Mouse (Mus musculus) forebrain, embryonic 16.5 days (tissue): ENCODE results near the gene Colgalt1. TPM values are rescaled to one million over a fixed set of nuclear protein-coding genes. Genes with fewer than 3 reads are reported as not detected.
A peak's percentile ranks its signal among the peaks of the same experiment; 100 is the strongest.

Experiments
- ATAC-seq: fragments of 200-750 bp; cut with Nextera tagmentation; 2 replicates; pipeline ENCODE4 v1.8.0; 2017; ENCODE audit warnings: mild to moderate bottlenecking, moderate library complexity
- H3K27ac ChIP-seq: fragments of 300-500 bp; sonication (generic); 2 replicates; pipeline ENCODE4 v1.5.1; 2014; ENCODE audit warnings: low read length, control low read depth
- H3K27me3 ChIP-seq: fragments of 300-500 bp; sonication (generic); replicated peaks from 2 replicates; pipeline ENCODE4 v1.6.1; 2014; ENCODE audit warnings: low read length; ENCODE audit not compliant: control insufficient read depth, insufficient read depth
- H3K36me3 ChIP-seq: fragments of 300-500 bp; sonication (generic); 2 replicates; pipeline ENCODE4 v1.6.1; 2014; ENCODE audit not compliant: control insufficient read depth, insufficient read depth
- H3K4me1 ChIP-seq: fragments of 300-500 bp; sonication (generic); replicated peaks from 2 replicates; pipeline ENCODE4 v1.6.1; 2014; ENCODE audit warnings: low read length; ENCODE audit not compliant: control insufficient read depth, insufficient read depth
- H3K4me2 ChIP-seq: fragments of 300-500 bp; sonication (generic); 2 replicates; pipeline ENCODE4 v1.6.1; 2014; ENCODE audit warnings: mild to moderate bottlenecking, low read length, control low read depth
- H3K4me3 ChIP-seq: fragments of 300-500 bp; sonication (generic); replicated peaks from 2 replicates; pipeline ENCODE4 v1.5.1; 2014; ENCODE audit warnings: mild to moderate bottlenecking, low read length, control low read depth
- H3K9ac ChIP-seq: fragments of 300-500 bp; sonication (generic); replicated peaks from 2 replicates; pipeline ENCODE4 v1.6.1; 2014; ENCODE audit warnings: low read depth, low read length, control low read depth
- H3K9me3 ChIP-seq: fragments of 300-500 bp; sonication (generic); 2 replicates; pipeline ENCODE4 v1.6.1; 2016; ENCODE audit warnings: low read length; ENCODE audit not compliant: control insufficient read depth
- WGBS: fragments of 180-500 bp; shearing (Covaris S2); extraction: QIAGEN DNeasy Blood & Tissue Kit; methylation state at CpG from one replicate; pipeline ENCODE4 v1.1.7; 2014; 5-methylcytosine and 5-hydroxymethylcytosine counted together
- polyA plus RNA-seq: library from polyadenylated mRNA; unstranded; fragments of >200 nt; fragmentation: Nextera tagmentation; extraction: Ambion mirVana; gene quantifications from 2 replicates; pipeline ENCODE4 v1.2.1, GENCODE M21; 2015

Colgalt1 gene
- polyA plus RNA-seq, 1 experiment from 2014 or later: 63.6 TPM

GRCm38 (mm10) chr8:71579476-71579875 lies 31.3 kb upstream of the Colgalt1 start:
- H3K27me3 ChIP-seq: no peaks in the 10 kb centered on the region
- WGBS: 74% methylated on average over 14 of the region's 14 CpGs
- H3K9me3 ChIP-seq: no peaks in the 10 kb centered on the region
- no peak for ATAC-seq
- no peak overlapping the region for H3K4me2 ChIP-seq
- H3K4me3 ChIP-seq: no peak overlapping the region
- H3K27ac ChIP-seq: no peak overlapping the region
- peaks cover 2% of the 10 kb centered on the region for H3K36me3 ChIP-seq
- H3K4me1 ChIP-seq: peaks cover 11% of the 10 kb centered on the region; the same call in 1 of the 2 replicates
- no peak overlapping the region for H3K9ac ChIP-seq

- Histone ChIP-seq H3K9ac (no peak overlapping the region), H3K27ac (no peak overlapping the region), H3K4me1 (peaks cover 10% of the 10 kb centered on the region; the same call in 1 of the 2 replicates), H3K27me3 (no peaks in the 10 kb centered on the region), H3K9me3 (no peaks in the 10 kb centered on the region), H3K4me2 (no peak overlapping the region), H3K4me3 (no peak overlapping the region), H3K36me3 (peaks cover 5% of the 10 kb centered on the region)
- peak; percentile 18; the same call in 1 of the 2 replicates for ATAC-seq
- WGBS: 21% methylated on average over 9 of the region's 9 CpGs
These were observed 30.6 kb upstream of the Colgalt1 start for GRCm38 (mm10) chr8:71580201-71580600.

GRCm38 (mm10) chr8:71586891-71587290 lies 23.9 kb upstream of the Colgalt1 start:
- no peak overlapping the region for H3K4me2 ChIP-seq
- H3K9ac ChIP-seq: no peak overlapping the region
- no peak overlapping the region for H3K27ac ChIP-seq
- H3K27me3 ChIP-seq: no peaks in the 10 kb centered on the region
- H3K4me3 ChIP-seq: no peak overlapping the region
- peak; percentile 31; the same call in 1 of the 2 replicates for ATAC-seq
- H3K36me3 ChIP-seq: peaks cover 7% of the 10 kb centered on the region
- 70% methylated on average over 2 of the region's 2 CpGs for WGBS
- H3K9me3 ChIP-seq: no peaks in the 10 kb centered on the region
- H3K4me1 ChIP-seq: peaks cover 9% of the 10 kb centered on the region

GRCm38 (mm10) chr8:71588762-71589161 lies 22.0 kb upstream of the Colgalt1 start:
- H3K4me2 ChIP-seq: no peak overlapping the region
- peaks cover 20% of the 10 kb centered on the region for H3K4me1 ChIP-seq
- H3K4me3 ChIP-seq: no peak overlapping the region
- no peak overlapping the region for H3K9ac ChIP-seq
- H3K36me3 ChIP-seq: peaks cover 7% of the 10 kb centered on the region
- ATAC-seq: no peak
- H3K9me3 ChIP-seq: no peaks in the 10 kb centered on the region
- 65% methylated on average over 3 of the region's 3 CpGs for WGBS
- H3K27ac ChIP-seq: no peak overlapping the region
- H3K27me3 ChIP-seq: no peaks in the 10 kb centered on the region

GRCm38 (mm10) chr8:71591017-71591416 lies 19.8 kb upstream of the Colgalt1 start:
- WGBS: 30% methylated on average over 5 of the region's 5 CpGs

GRCm38 (mm10) chr8:71591471-71592373 lies 19.1 kb upstream of the Colgalt1 start, which contains the start of gene Pgls:
Pgls (plus strand) TSS chr8:71592176.
- Histone ChIP-seq H3K4me3 (peak within 1 kb of the TSS; percentile 83), H3K36me3 (no peaks in the 10 kb centered on the region), H3K9ac (peak within 1 kb of the TSS; percentile 91), H3K27ac (peak within 1 kb of the TSS; percentile 95), H3K4me2 (peak within 1 kb of the TSS; percentile 93), H3K27me3 (no peaks in the 10 kb centered on the region), H3K9me3 (no peaks in the 10 kb centered on the region), H3K4me1 (peaks cover 27% of the 10 kb centered on the region)
- under 1% methylated on average over 71 of the region's 71 CpGs for WGBS
- peak; percentile 84 for ATAC-seq

More at GRCm38 (mm10) chr8:71591017-71591416, 19.8 kb upstream of the Colgalt1 start:
- Histone ChIP-seq H3K27me3 (no peaks in the 10 kb centered on the region), H3K4me3 (peak overlapping the region; percentile 83), H3K36me3 (peaks cover 2% of the 10 kb centered on the region; the same call in 1 of the 2 replicates), H3K4me2 (peak overlapping the region; percentile 93), H3K4me1 (peaks cover 26% of the 10 kb centered on the region), H3K9me3 (no peaks in the 10 kb centered on the region), H3K27ac (peak overlapping the region; percentile 95), H3K9ac (peak overlapping the region; percentile 91)
- ATAC-seq: no peak

- H3K27me3 ChIP-seq: no peaks in the 10 kb centered on the region
- peak; percentile 72 for ATAC-seq
- WGBS: 4% methylated on average over 60 of the region's 60 CpGs
These were observed 18.2 kb upstream of the Colgalt1 start for GRCm38 (mm10) chr8:71592374-71593170.

GRCm38 (mm10) chr8:71593556-71594323 lies 17.1 kb upstream of the Colgalt1 start:
- Histone ChIP-seq H3K4me2 (no peak overlapping the region), H3K9ac (no peak overlapping the region), H3K27me3 (no peaks in the 10 kb centered on the region), H3K4me3 (no peak overlapping the region), H3K36me3 (no peaks in the 10 kb centered on the region), H3K9me3 (no peaks in the 10 kb centered on the region), H3K27ac (no peak overlapping the region), H3K4me1 (peaks cover 27% of the 10 kb centered on the region)
- WGBS: 89% methylated on average over 8 of the region's 8 CpGs
- no peak for ATAC-seq

More at GRCm38 (mm10) chr8:71592374-71593170, 18.2 kb upstream of the Colgalt1 start:
- H3K27ac ChIP-seq: peak overlapping the region; percentile 95
- peak overlapping the region; percentile 93 for H3K4me2 ChIP-seq
- no peaks in the 10 kb centered on the region for H3K36me3 ChIP-seq
- H3K4me3 ChIP-seq: peak overlapping the region; percentile 83
- H3K9me3 ChIP-seq: no peaks in the 10 kb centered on the region
- peaks cover 27% of the 10 kb centered on the region for H3K4me1 ChIP-seq
- H3K9ac ChIP-seq: peak overlapping the region; percentile 91
